Mouse (Mus musculus) cortical plate, adult 2 months (tissue): ENCODE results near the gene Slc16a13. TPM values are rescaled to one million over a fixed set of nuclear protein-coding genes. Genes with fewer than 3 reads are reported as not detected.

Experiments
- H3K27ac ChIP-seq: fragments of 200-500 bp; 2 replicates; pipeline ENCODE4 v1.5.1; 2012; ENCODE audit warnings: low read length, control low read depth, inconsistent platforms; ENCODE audit not compliant: insufficient read depth
- H3K4me1 ChIP-seq: fragments of 200-500 bp; 2 replicates; pipeline ENCODE4 v1.6.1; 2011; ENCODE audit warnings: low read length; ENCODE audit not compliant: control insufficient read depth, insufficient read depth
- H3K4me3 ChIP-seq: fragments of 200-500 bp; 2 replicates; pipeline ENCODE4 v1.5.1; 2011; ENCODE audit warnings: mild to moderate bottlenecking, low read length, control low read depth; ENCODE audit not compliant: insufficient read depth
- CTCF ChIP-seq: fragments of 200-500 bp; IDR thresholded peaks from 2 replicates; pipeline ENCODE4 v1.5.1; 2011; ENCODE audit warnings: mild to moderate bottlenecking, control low read depth, low read length; ENCODE audit not compliant: insufficient read depth; ENCODE audit errors: extremely low read depth
- POLR2A ChIP-seq: fragments of 200-500 bp; IDR thresholded peaks from 2 replicates; pipeline ENCODE4 v1.6.1; 2011; ENCODE audit warnings: mild to moderate bottlenecking, low read length, control low read depth; ENCODE audit not compliant: insufficient read depth; ENCODE audit errors: extremely low read depth
- polyA plus RNA-seq: library from polyadenylated mRNA; depleted of rRNA; stranded (reverse); fragments of >200 nt; gene quantifications from 2 replicates; pipeline ENCODE4 v1.2.3, GENCODE M21; 2012

Gene Slc16a13
- polyA plus RNA-seq, 1 experiment = 6.2 TPM

DNA sequence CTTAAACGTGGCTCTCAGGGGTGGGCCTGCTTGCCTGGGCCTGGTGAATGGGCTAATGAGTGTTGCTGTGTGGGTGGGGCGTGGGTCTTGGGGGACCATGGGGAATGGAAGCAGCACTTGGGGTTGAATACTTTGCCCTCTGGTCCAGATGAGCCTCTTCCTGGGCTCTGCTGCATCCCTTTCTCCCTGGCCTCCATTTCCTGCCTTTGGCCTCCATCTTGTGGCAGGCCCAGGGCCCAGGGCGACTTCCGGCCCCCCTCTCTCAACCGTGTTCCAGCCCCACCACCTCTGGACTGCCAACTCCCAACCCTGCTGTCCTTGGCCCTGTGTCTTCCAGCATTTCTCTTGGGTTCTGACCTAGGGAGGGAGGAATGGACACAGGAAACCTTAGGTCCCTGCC is 13.2 kb upstream of the Slc16a13 start:
- 0 out of 2 replicates have a peak overlapping the region, but pooled peaks have one; percentile 18 for H3K27ac ChIP-seq
- TF ChIP-seq CTCF (no peak), POLR2A (no peak)
- H3K4me3 ChIP-seq = no peak overlapping the region
- H3K4me1 ChIP-seq = 0 out of 2 replicates have a peak, but pooled peaks cover 3% of the 10 kb centered on the region

DNA sequence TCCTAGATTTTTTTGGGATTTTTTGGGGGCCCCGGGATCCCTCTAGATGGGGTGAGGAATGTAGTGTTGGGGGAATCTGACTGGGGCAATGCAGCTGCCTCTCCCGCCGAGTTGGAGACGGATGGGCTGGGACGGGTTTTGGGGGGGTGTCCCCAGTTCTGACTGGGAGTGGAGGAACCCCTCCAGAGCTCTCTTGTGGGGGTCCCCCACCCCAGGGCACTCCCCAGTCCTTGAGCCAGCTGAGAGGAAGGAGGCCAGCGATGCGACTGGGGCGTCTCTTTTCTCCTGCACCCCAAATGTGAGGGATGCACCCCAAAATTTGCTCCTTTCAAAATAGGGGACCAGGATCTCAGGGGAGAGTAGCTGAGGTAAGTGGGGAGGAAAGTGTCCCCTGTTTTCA is 12.2 kb upstream of the Slc16a13 start:
- Histone ChIP-seq H3K4me3 (peak overlapping the region; percentile 52), H3K4me1 (0 out of 2 replicates have a peak, but pooled peaks cover 3% of the 10 kb centered on the region), H3K27ac (peak overlapping the region; percentile 59)
- TF ChIP-seq CTCF = no peak
- no peak for TF ChIP-seq POLR2A

DNA sequence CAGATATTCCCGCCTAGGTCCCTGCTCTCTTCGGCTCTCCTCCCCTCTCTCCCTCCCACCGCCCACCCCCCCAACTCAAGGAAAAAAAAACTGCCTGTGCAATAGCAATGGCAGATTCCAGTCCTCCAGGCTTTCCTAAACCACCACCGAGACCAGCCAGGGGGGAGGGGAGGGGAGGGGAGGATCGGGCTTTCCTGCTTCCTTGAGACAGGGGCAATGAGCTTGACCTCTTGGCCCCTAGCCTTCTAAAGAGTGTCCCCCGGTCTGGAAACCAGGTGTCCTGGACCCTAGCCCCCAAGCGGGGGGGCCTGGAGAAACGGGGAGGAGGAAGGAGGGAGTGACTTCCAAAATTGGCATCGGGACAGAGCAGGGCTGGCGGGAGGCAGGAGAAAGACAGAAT is 11.7 kb upstream of the Slc16a13 start:
- Histone ChIP-seq H3K4me1 (0 out of 2 replicates have a peak, but pooled peaks cover 3% of the 10 kb centered on the region), H3K4me3 (peak overlapping the region; percentile 52), H3K27ac (peak overlapping the region; percentile 59)
- no peak for TF ChIP-seq CTCF

DNA sequence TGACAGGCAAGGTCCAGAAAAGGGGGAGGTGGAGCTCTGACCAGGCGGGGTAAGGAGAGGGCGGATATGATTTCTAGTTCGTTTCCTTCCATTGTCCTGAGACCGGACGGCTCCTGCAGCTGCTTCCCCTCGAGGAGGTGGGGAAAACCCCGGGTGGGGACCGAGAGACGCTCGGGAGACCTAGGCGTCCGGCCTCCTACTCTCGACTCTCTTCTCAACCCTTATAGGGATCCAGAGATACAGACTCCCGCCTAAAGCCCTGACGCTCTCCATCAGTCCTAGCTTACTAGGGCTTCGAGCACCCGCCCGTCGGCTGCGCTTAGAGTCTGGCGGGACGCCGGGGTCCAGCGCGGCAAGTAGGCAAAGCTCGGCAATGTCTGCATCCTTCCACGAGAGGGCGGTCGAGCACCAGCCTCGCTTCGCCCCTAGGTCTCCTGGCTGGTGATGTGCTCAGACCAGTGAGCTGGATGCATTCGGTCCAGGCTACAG is 9.4 kb upstream of the Slc16a13 start:
- TF ChIP-seq CTCF = peak; percentile 92
- no peak for TF ChIP-seq POLR2A
- no peak overlapping the region for H3K4me3 ChIP-seq

DNA sequence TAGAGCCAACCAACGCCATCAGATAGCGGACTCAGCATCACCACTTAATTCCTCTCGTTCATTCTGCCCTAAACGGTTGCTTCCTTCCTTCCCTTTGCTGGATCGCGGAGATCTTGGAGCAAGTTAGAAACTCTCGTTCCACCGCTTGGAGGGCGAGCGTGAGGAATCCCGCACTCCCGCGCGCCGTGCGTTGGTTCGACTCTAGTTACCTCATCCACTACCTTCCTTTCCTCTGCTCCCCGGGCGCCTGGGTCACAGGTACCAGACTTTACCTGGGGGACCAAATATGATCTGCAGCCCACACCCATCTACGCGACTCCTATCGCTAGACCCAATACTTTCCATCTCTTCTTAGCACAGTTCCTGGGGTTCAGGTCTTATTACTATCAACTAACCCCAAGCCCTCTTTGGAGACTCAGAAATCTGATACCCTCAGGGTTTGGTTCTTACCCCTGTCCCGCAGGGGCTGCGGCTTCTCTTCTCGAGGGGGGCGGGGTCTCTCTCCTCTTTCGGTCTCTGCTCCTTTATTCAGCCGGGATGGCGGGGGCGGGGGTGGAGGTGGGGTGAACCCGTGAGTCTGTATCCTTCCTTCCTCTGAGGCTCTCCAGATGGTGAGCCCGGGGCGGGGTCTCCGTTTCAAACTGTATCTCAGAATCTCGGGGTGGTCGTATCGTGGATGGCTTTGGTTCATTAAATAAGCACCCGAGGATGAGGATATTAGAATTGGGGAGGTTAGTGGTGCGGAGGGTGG is 8.6 kb upstream of the Slc16a13 start, which contains the start of gene Bcl6b:
TSS of gene Bcl6b (minus strand) at position 539 of the 751 bp plus-strand sequence.
- peak within 1 kb of the TSS; percentile 47; the same call in 1 of the 2 replicates for H3K27ac ChIP-seq
- H3K4me3 ChIP-seq = peak within 1 kb of the TSS; percentile 15
- TF ChIP-seq POLR2A = no peak
- TF ChIP-seq CTCF = no peak
- H3K4me1 ChIP-seq = peaks cover 7% of the 10 kb centered on the region

More for the DNA sequence above, 9.4 kb upstream of the Slc16a13 start:
- Histone ChIP-seq H3K27ac (no peak overlapping the region), H3K4me1 (peaks cover 7% of the 10 kb centered on the region)

DNA sequence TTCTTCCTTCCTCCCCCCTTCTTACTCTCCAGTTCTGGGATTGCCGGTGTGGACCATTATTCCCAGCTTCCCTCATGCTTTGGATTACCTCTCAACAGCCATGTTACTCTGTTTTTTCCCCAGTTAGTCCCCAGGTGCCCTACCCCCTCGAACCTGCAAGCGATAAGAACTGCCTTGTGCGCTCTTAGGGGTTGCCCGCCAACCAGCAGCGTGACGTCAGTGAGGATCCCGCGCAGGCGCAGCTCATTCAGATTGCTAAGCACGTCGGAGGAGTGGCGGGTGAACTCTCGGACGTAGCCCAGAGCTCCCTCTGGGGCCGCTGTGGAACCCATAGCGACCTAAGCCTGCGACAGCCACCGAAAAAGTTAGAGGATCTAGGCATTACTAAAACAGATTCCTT is 8.0 kb upstream of the Slc16a13 start:
- peaks cover 7% of the 10 kb centered on the region for H3K4me1 ChIP-seq
- H3K27ac ChIP-seq = no peak overlapping the region
- H3K4me3 ChIP-seq = peak overlapping the region; percentile 15
- TF ChIP-seq CTCF (no peak), POLR2A (0 out of 2 replicates have a peak, but pooled peaks have one; percentile 25)

DNA sequence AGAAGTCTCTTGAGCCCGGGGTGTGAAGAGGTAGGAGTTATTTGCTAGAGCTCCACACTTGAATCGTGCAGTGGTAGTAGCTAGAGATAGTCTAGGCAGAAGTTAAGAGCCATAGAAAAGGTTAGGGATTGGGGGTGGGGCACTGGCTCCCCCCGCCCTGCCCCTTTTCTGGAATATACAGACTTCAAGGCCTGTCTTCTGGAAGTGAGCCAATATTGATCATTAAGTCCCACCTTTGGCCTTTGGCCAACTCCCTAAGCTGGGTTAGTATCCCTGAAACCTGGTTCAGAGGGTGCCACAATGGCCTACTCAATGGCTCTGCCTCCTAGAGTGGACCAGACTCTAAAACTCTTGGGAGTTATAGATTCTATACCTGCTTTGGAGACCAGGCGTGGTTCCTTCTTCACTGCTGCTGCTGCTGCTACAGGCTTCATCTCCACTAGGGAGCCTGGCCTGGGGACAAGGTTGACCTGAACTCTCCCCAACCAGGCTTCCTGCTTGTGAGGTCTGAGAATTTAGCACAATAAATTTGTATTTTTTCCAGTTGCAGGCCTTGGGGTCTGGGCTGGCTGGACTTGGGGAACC is 6.9 kb upstream of the Slc16a13 start:
- TF ChIP-seq POLR2A = no peak
- no peak for TF ChIP-seq CTCF
- H3K27ac ChIP-seq = no peak overlapping the region

DNA sequence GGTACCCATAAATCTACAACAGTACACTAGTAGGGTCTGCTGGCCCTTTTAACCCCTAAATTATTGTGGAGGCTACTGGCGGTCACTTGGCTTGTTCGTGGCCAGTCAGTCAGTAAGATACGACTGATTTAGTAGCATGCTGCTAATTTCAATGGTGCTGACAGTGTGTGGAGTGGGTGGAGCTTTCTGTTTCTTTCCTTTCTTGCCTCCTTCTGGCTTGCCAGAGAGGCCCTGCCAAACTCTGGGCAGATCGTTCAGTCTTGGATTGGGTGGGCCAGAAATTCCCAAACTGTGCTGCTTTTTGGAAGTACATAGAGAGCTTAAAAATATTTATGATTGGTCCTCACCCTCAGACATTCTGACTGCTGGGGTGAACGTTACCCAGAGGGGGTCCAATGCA is 6.3 kb upstream of the Slc16a13 start:
- TF ChIP-seq POLR2A = no peak
- TF ChIP-seq CTCF = no peak

More for the DNA sequence above, 6.9 kb upstream of the Slc16a13 start:
- peaks cover 7% of the 10 kb centered on the region for H3K4me1 ChIP-seq
- H3K4me3 ChIP-seq = no peak overlapping the region

DNA sequence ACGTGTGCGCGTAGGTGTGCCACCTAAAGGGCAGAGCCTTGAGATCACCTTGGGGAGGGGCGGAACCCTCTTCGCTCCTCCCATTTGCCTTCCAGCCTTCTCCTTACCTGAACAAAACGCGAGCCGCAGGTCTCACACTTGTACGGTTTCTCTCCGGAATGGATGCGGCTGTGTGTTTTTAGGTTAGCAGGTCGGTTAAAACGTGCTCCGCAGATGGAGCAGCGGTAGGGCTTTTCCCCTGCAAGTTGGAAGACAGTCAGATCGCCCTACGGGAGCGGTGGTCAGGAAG is 5.7 kb upstream of the Slc16a13 start:
- no peak for TF ChIP-seq POLR2A
- no peak for TF ChIP-seq CTCF
- H3K4me1 ChIP-seq = peaks cover 7% of the 10 kb centered on the region
- no peak overlapping the region for H3K27ac ChIP-seq
- peak overlapping the region; percentile 15 for H3K4me3 ChIP-seq

More for the DNA sequence above, 6.3 kb upstream of the Slc16a13 start:
- Histone ChIP-seq H3K4me1 (peaks cover 7% of the 10 kb centered on the region), H3K27ac (no peak overlapping the region), H3K4me3 (no peak overlapping the region; the same call in 1 of the 2 replicates)
